Mouse (Mus musculus) forebrain, embryonic 11.5 days (tissue): ENCODE measurements at regions not wholly inside any gene's neighbourhood (a gene's known extent, or its start where the extent isn't known, plus 50 kb on each side); places are given as distances from the start of the nearest gene placed in this dataset.
A peak's percentile ranks its signal among the peaks of the same experiment; 100 is the strongest.
"Not testable (repeated sequence)": the region's sequence is repeated elsewhere in the genome, so short reads cannot be mapped to it uniquely, and the experiment has no call there.

Experiments
- ATAC-seq: fragments of 200-750 bp; cut with Nextera tagmentation; replicated peaks from 2 replicates; pipeline ENCODE4 v1.8.0; 2017; ENCODE audit warnings: moderate TSS enrichment; ENCODE audit not compliant: low FRiP score
- DNase-seq: peaks from one replicate; pipeline ENCODE4 v3.0.0-alpha.2; 2017; ENCODE audit warnings: low spot score
- H3K27ac ChIP-seq: fragments of 300-500 bp; sonication (generic); 2 replicates; pipeline ENCODE4 v1.5.1; 2014; ENCODE audit warnings: low read depth, low read length
- H3K27me3 ChIP-seq: fragments of 300-500 bp; sonication (generic); 2 replicates; pipeline ENCODE4 v1.6.1; 2014; ENCODE audit warnings: mild to moderate bottlenecking, low read length, mixed read lengths; ENCODE audit not compliant: control insufficient read depth, insufficient read depth
- H3K36me3 ChIP-seq: fragments of 300-500 bp; sonication (generic); 2 replicates; pipeline ENCODE4 v1.6.1; 2014; ENCODE audit warnings: mild to moderate bottlenecking, low read length, moderate library complexity, mixed read lengths; ENCODE audit not compliant: control insufficient read depth, insufficient read depth
- H3K4me1 ChIP-seq: fragments of 300-500 bp; sonication (generic); replicated peaks from 2 replicates; pipeline ENCODE4 v1.6.1; 2014; ENCODE audit warnings: low read length, mixed read lengths; ENCODE audit not compliant: control insufficient read depth, insufficient read depth
- H3K4me2 ChIP-seq: fragments of 300-500 bp; sonication (generic); 2 replicates; pipeline ENCODE4 v1.6.1; 2014; ENCODE audit warnings: low read depth, mild to moderate bottlenecking, low read length, moderate library complexity, mixed read lengths; ENCODE audit not compliant: severe bottlenecking
- H3K4me3 ChIP-seq: fragments of 300-500 bp; sonication (generic); 2 replicates; pipeline ENCODE4 v1.5.1; 2014; ENCODE audit warnings: low read depth, low read length
- H3K9ac ChIP-seq: fragments of 300-500 bp; sonication (generic); 2 replicates; pipeline ENCODE4 v1.6.1; 2014; ENCODE audit warnings: low read length
- H3K9me3 ChIP-seq: fragments of 300-500 bp; sonication (generic); 2 replicates; pipeline ENCODE4 v1.6.1; 2016; ENCODE audit warnings: low read length, mixed read lengths; ENCODE audit not compliant: control insufficient read depth
- WGBS: fragments of 180-500 bp; shearing (Covaris S2); extraction: QIAGEN DNeasy Blood & Tissue Kit; methylation state at CpG from one replicate; pipeline ENCODE4 v1.1.7; 2014; 5-methylcytosine and 5-hydroxymethylcytosine counted together

GRCm38 (mm10) chr5:142281997-142282396, 119.3 kb upstream of the Foxk1 start:
- no peak for ATAC-seq
- no peak for DNase-seq
- 86% methylated on average over 9 of the region's 9 CpGs for WGBS

GRCm38 (mm10) chr5:142287981-142288380, 113.3 kb upstream of the Foxk1 start:
- 81% methylated on average over 2 of the region's 2 CpGs for WGBS
- H3K4me3 ChIP-seq, result no peak overlapping the region
- ATAC-seq (no peak), DNase-seq (no peak)
- H3K4me2 ChIP-seq, result no peak overlapping the region
- no peak overlapping the region for H3K27ac ChIP-seq
- H3K9ac ChIP-seq, result no peak overlapping the region
- no peaks in the 10 kb centered on the region for H3K36me3 ChIP-seq
- no peaks in the 10 kb centered on the region for H3K9me3 ChIP-seq
- H3K27me3 ChIP-seq, result no peaks in the 10 kb centered on the region
- no peaks in the 10 kb centered on the region for H3K4me1 ChIP-seq

More at GRCm38 (mm10) chr5:142281997-142282396, 119.3 kb upstream of the Foxk1 start:
- Histone ChIP-seq H3K4me2 (no peak overlapping the region), H3K4me3 (no peak overlapping the region), H3K9me3 (no peaks in the 10 kb centered on the region), H3K9ac (no peak overlapping the region), H3K27me3 (no peaks in the 10 kb centered on the region), H3K36me3 (no peaks in the 10 kb centered on the region), H3K27ac (no peak overlapping the region), H3K4me1 (no peaks in the 10 kb centered on the region)

GRCm38 (mm10) chr5:142291451-142291850, 109.8 kb upstream of the Foxk1 start:
- Histone ChIP-seq H3K36me3 (no peaks in the 10 kb centered on the region), H3K27ac (no peak overlapping the region), H3K9ac (no peak overlapping the region), H3K9me3 (no peaks in the 10 kb centered on the region), H3K4me3 (no peak overlapping the region), H3K4me2 (no peak overlapping the region), H3K4me1 (no peaks in the 10 kb centered on the region), H3K27me3 (no peaks in the 10 kb centered on the region)
- no peak for DNase-seq
- no peak for ATAC-seq
- WGBS, result 92% methylated on average over 10 of the region's 10 CpGs

GRCm38 (mm10) chr5:142296401-142296800, 104.9 kb upstream of the Foxk1 start:
- H3K27ac ChIP-seq, H3K4me1 ChIP-seq, H3K27me3 ChIP-seq, H3K9ac ChIP-seq, H3K9me3 ChIP-seq, H3K4me3 ChIP-seq, H3K4me2 ChIP-seq, ATAC-seq, DNase-seq, H3K36me3 ChIP-seq: not testable (repeated sequence)
- 96% methylated on average over 2 of the region's 2 CpGs for WGBS

- no peak for ATAC-seq
- no peak overlapping the region for H3K9ac ChIP-seq
- H3K9me3 ChIP-seq, result no peaks in the 10 kb centered on the region
- no peak overlapping the region for H3K4me3 ChIP-seq
- no peaks in the 10 kb centered on the region for H3K27me3 ChIP-seq
- 93% methylated on average over 5 of the region's 5 CpGs for WGBS
- H3K27ac ChIP-seq, result no peak overlapping the region
- H3K4me1 ChIP-seq, result no peaks in the 10 kb centered on the region
- H3K36me3 ChIP-seq, result no peaks in the 10 kb centered on the region
- no peak for DNase-seq
- H3K4me2 ChIP-seq, result no peak overlapping the region
Measured at GRCm38 (mm10) chr5:142299621-142300020, 101.7 kb upstream of the Foxk1 start.

- Histone ChIP-seq H3K27me3 (no peaks in the 10 kb centered on the region), H3K4me3 (no peak overlapping the region), H3K4me1 (no peaks in the 10 kb centered on the region), H3K27ac (no peak overlapping the region), H3K9me3 (no peaks in the 10 kb centered on the region), H3K4me2 (no peak overlapping the region), H3K9ac (no peak overlapping the region), H3K36me3 (no peaks in the 10 kb centered on the region)
- WGBS, result over 99% methylated on average over 3 of the region's 3 CpGs
- ATAC-seq (no peak), DNase-seq (no peak)
Measured at GRCm38 (mm10) chr5:142308511-142308910, 92.8 kb upstream of the Foxk1 start.

GRCm38 (mm10) chr5:142313944-142314343, 87.4 kb upstream of the Foxk1 start:
- H3K27me3 ChIP-seq, result no peaks in the 10 kb centered on the region
- DNase-seq (no peak), ATAC-seq (no peak)
- no peaks in the 10 kb centered on the region for H3K9me3 ChIP-seq
- H3K4me2 ChIP-seq, result no peak overlapping the region
- no peak overlapping the region for H3K9ac ChIP-seq
- WGBS, result 82% methylated on average over 8 of the region's 8 CpGs
- no peak overlapping the region for H3K4me3 ChIP-seq
- no peak overlapping the region for H3K27ac ChIP-seq
- no peaks in the 10 kb centered on the region for H3K4me1 ChIP-seq
- H3K36me3 ChIP-seq, result no peaks in the 10 kb centered on the region

GRCm38 (mm10) chr5:142314466-142314865, 86.8 kb upstream of the Foxk1 start:
- Histone ChIP-seq H3K9ac (no peak overlapping the region), H3K27me3 (no peaks in the 10 kb centered on the region), H3K4me1 (0 out of 2 replicates have a peak, but pooled peaks cover 1% of the 10 kb centered on the region), H3K27ac (no peak overlapping the region), H3K4me2 (no peak overlapping the region), H3K36me3 (no peaks in the 10 kb centered on the region), H3K9me3 (no peaks in the 10 kb centered on the region), H3K4me3 (no peak overlapping the region)
- DNase-seq (no peak), ATAC-seq (no peak)
- 75% methylated on average over 5 of the region's 5 CpGs for WGBS

- WGBS, result 11% methylated on average over 7 of the region's 7 CpGs
- no peaks in the 10 kb centered on the region for H3K9me3 ChIP-seq
- H3K9ac ChIP-seq, result no peak overlapping the region
- DNase-seq (peak; percentile 81), ATAC-seq (peak; percentile 71)
- no peaks in the 10 kb centered on the region for H3K27me3 ChIP-seq
- H3K27ac ChIP-seq, result no peak overlapping the region
- H3K4me2 ChIP-seq, result no peak overlapping the region
- H3K36me3 ChIP-seq, result no peaks in the 10 kb centered on the region
- H3K4me3 ChIP-seq, result no peak overlapping the region
- H3K4me1 ChIP-seq, result 0 out of 2 replicates have a peak, but pooled peaks cover 1% of the 10 kb centered on the region
Measured at GRCm38 (mm10) chr5:142319268-142319667, 82.0 kb upstream of the Foxk1 start.
